Mouse (Mus musculus) kidney, postnatal 36 days (tissue): Measurements from ENCODE around the gene Prkce.

ENCODE experiments used
- DNase-seq, 2 experiments: peaks; one replicate each; pipeline ENCODE4 v3.0.0; 2021 to 2022; ENCODE audit warnings: mixed read lengths in 2 of 2

The Prkce gene

DNA sequence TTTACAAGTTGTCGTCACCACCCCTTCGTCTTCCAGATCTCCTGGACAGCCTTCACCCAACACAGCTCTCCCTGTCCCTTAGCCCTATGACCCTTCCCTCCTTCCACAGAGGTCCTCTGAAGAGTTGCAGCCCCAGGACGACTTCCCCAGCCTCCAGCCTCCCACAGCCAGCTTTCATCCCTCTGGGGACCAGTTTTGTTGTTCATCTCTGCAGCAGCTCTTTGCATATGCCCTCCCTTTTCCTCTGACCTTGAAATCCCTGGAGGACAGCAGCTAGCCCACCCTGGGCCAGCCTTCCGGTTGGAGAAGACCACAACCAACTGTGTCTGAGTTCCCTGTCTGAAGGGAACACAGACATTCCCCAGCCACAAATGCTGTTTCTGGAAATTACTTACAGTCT is 483.5 kb downstream of the Prkce start:
- peak; percentile 4 to 10 for DNase-seq

DNA sequence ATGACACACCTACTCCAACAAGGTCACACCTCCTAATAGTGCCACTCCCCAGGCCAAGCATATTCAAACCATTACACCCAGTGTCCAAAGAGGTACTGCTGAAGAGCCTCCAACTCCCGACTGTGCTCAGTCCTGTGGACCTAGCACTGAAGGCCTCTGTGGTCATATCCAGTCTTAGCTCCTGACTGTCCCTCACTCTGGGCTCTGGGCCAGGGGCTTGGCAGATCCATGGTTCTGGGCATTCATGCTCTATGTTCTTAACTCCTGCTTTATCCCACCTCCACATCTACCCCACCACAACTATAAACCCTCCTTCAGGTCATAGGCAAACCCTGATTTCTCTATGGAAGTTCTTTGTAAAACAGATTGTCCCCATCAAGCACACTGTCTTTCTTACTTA is 485.2 kb downstream of the Prkce start:
- DNase-seq: no peak

DNA sequence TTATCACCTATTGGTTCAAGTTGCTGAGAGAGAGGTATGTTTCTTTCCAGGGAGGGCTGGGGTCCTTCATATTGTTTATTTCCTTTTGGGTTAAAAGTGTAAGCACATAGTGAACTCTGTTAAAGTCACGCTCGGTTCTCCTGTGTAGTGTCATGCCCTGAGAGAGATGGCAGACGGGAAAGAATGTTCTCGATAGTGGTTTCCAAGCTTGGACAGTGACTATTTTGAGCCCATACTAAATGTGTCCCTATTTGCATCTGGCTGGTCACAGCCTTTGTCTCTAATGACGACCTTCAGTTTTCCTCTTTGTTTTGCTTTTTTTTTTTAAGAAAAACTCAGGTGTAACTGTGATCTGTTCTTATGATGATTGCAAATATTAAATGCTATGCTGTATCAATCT is 488.8 kb downstream of the Prkce start:
- DNase-seq: no peak

GRCm38 (mm10) chr17:86662301-86662700 is 494.7 kb downstream of the Prkce start:
- DNase-seq: no peak

DNA sequence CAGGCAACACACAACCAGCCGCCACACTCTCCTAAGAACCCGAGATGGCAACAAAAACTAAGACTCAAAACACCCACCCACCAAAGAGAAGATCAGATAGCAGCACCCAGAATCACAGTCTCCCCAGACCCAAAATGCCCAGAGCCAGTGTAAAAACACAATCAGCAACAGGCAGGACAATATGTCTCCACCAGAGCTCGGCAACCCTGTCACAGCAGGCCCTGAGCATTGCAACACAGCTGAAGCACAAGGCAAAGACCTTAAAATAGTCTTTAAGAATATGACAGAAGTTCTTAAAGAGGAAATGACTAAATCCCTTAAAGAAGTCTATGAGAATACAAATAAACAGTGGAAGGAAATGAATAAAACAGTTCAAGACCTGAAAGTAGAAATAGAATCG is 495.9 kb downstream of the Prkce start:
- DNase-seq: peak in 1 of 2 experiments; percentile 18

- DNase-seq: no peak
Observed at GRCm38 (mm10) chr17:86667836-86668600, 500.4 kb downstream of the Prkce start.

- DNase-seq: peak; percentile 7 to 36
Observed at GRCm38 (mm10) chr17:86669641-86670373, 502.2 kb downstream of the Prkce start.

GRCm38 (mm10) chr17:86670731-86671130 is 503.1 kb downstream of the Prkce start:
- peak; percentile 48 to 51 for DNase-seq

GRCm38 (mm10) chr17:86674971-86675370 is 507.4 kb downstream of the Prkce start:
- DNase-seq: no peak

DNA sequence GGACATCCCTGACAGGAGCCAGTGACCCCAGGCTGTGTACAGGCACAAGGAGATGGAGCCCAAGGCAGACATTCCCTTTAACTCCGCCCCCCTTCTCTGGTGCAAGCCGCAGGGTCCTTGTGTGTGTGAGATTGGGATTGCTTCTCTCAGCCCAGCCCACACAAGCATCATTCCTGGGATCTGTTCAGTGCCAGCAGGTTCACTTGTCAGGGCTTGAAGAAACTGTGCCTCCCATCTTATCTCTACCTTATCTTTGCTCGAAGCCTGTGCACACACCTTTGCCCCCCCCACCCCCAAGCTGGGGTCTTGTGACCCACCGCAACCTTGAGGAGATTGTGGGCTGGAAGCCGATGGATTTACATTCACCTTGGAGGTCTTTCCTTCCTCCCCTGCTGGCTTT is 508.8 kb downstream of the Prkce start:
- no peak for DNase-seq

DNA sequence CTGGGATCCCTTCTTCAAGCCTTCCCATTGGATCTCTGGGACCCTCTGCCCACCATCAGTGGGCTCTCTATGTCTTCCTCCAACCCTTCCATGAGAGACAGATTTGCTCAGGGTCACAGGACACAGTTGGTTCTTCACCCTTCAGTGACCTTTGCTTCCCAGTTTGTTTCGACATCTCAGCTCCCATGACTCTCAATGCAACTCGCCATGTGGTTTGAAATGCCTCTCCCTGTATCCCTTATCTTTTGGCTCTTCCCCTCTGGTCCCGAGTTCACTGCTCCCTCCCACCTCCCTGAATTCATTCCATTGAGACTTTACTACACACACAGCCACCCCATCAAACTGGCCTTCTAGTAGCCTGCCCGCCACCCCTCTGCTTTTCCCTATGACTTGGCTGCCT is 509.3 kb downstream of the Prkce start:
- DNase-seq: no peak

- no peak for DNase-seq
Observed at GRCm38 (mm10) chr17:86685263-86685662, 517.7 kb downstream of the Prkce start.

DNA sequence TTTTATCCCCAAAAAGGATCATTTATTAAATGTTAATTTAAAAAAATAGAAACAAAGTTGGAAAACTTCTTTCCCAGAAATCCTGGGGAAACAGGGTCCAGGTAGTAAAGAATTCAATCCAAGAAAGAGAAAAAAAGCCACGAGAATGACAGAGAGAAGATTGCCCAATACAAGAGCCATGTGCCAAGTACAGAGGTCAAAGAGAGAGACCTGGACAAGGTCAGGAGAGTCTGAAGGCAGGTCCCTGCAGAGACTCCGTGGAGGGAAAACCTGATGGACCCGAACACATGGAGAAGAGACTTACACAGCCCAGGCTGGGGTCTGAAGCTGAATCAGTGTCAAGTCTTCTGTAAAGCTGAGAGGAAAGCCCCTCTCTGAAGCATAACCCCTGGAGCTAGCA is 519.4 kb downstream of the Prkce start:
- peak; percentile 7 to 24 for DNase-seq

DNA sequence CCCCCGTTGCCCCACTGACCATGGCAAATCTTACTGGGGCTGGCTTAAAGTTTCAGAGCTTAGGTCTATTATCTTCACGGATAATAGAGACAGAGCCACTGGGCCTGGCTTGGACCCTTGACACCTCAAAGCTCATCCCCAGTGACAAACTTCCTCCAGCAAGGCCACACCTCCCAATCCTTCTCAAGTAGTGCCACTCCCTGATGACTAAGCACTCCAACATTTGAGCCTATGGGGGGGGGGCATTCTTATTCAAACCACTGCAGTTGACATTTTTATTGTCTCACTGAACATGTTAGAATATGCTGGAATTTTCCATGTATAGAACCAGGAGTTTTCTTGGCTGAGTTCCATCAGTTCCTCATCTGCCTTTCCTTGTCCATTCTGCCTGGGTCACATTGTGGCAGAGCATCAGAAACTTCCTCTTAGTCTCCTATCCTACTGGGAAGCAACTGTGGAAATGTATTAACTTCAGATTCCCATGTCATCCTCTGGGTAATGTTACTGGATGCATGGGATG is 523.3 kb downstream of the Prkce start:
- DNase-seq: no peak

DNA sequence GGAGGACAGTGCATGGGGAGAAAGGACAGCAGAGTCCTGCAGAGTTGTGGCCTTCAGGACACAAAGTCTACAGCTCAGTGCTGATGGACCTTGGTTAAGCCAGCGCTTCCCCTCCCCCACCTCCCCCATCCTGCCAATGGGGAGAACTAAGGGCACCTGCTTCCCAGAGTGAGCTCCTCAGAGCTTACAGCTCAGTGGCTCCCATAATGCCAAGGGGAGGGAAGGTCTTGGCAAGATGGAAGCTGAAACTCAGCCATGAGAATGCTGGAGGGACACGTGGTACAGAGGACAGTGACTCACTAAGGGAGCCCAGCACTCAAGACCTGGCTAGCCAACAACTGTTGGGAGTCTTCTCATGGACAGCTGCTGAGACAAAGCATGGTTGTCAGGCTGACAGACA is 530.2 kb downstream of the Prkce start:
- DNase-seq: peak in 1 of 2 experiments; percentile 8

DNA sequence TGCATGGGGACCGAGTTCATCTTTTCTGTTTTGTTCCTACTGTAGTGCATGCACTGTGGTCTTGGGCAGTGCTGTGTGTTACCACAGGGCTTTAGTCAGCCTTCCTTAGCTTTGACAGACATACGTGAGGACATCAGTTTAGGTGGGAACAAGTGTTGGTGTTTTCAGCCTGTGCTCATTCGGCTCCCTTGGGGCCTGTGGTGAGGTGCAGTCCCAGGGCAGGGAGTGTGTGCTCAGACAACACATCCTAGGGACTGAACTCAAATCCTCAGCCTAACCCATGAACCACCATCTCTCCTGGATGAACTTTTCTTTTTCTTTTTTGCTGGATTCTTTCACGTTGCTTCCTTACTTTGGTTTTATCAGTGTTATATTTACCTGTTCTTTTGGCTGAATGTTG is 535.8 kb downstream of the Prkce start:
- DNase-seq: no peak

- DNase-seq: peak; percentile 26
Observed at GRCm38 (mm10) chr17:86705236-86705635, 537.7 kb downstream of the Prkce start.

DNA sequence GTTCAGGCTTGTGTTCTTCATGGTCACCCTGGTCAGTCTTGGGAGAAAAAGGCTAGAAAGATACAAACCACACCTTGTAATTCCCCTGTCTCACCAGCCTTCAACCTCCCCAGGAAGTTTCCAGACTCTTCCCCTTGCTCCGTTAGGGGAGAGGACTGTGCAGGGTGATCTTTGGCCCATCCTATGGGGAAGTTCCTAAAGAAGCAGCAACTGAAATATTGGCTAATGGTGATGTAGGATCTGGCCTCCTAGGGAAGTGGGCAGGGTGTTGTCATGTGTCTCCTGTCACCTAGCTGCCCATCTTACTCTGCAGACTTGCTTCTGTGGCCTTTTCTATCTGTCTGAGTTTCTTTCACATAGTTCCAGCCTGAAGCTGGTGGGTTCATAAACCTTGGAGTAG is 538.9 kb downstream of the Prkce start:
- DNase-seq: no peak
